Mouse (Mus musculus) heart, adult 2 months (tissue): ENCODE measurements around the gene Srebf1.

Experiments
- CTCF ChIP-seq: fragments of 200-600 bp; IDR thresholded peaks from 2 replicates; pipeline ENCODE4 v1.8.1; 2022; ENCODE audit warnings: antibody characterized with exemption, mild to moderate bottlenecking, moderate library complexity
- EP300 ChIP-seq: fragments of 200-500 bp; IDR thresholded peaks from 2 replicates; pipeline ENCODE4 v1.6.1; 2011; ENCODE audit warnings: low read depth, low read length, control low read depth; ENCODE audit not compliant: insufficient read depth
- POLR2A ChIP-seq: fragments of 200-500 bp; IDR thresholded peaks from 2 replicates; pipeline ENCODE4 v1.6.1; 2011; ENCODE audit warnings: mild to moderate bottlenecking, low read depth, low read length, control low read depth; ENCODE audit not compliant: insufficient read depth

DNA sequence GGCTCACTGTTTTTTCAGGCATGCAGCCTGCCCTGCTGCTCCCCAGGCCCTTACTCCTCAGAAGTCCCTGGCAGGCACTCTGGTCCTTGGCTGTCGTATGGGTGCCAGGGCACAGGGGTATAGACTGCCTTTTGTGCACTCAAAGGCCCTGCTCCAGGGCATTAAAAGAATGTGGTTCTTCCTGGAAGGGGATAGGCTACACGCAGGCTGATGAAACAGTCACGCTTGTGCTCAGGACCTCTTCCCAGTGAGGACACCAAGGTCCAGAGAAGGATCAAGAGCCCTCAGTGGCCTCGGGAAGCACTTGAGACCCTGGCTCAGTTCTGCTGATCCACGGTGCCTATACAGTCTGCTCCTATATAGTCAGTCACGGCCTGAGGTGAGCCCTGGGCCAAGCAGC is 9.1 kb downstream of the Srebf1 start:
- TF ChIP-seq CTCF (no peak), POLR2A (no peak), EP300 (no peak)
